Mouse (Mus musculus) liver, embryonic 14.5 days (tissue): ENCODE measurements around the gene Rundc3a.

ENCODE experiments used
- CTCF ChIP-seq: IDR thresholded peaks from 2 replicates; pipeline ENCODE4 v1.5.1; 2016; ENCODE audit warnings: antibody characterized with exemption, low read depth, control low read depth
- EP300 ChIP-seq: IDR thresholded peaks from 2 replicates; pipeline ENCODE4 v1.6.1; 2016; ENCODE audit warnings: antibody characterized with exemption, low read depth

GRCm38 (mm10) chr11:102447497-102447896 is 54.3 kb downstream of the Rundc3a start, which contains the start of gene Fam171a2:
- TF ChIP-seq CTCF (no peak), EP300 (no peak)
